Mouse (Mus musculus): Measurements from ENCODE around the gene Mal.

- no peak for TF ChIP-seq POLR2A (IDR thresholded peaks at IDR 0.05; ENCODE audit: low read depth, low read length)
- TF ChIP-seq CTCF (IDR thresholded peaks at IDR 0.05; ENCODE audit: extremely low read depth, insufficient read depth, insufficient read length, insufficient replicate concordance) = no peak
Measured at GRCm38 (mm10) chr2:127654786-127655185, 1.7 kb downstream of the Mal start.
